In the genomic region with DNA sequence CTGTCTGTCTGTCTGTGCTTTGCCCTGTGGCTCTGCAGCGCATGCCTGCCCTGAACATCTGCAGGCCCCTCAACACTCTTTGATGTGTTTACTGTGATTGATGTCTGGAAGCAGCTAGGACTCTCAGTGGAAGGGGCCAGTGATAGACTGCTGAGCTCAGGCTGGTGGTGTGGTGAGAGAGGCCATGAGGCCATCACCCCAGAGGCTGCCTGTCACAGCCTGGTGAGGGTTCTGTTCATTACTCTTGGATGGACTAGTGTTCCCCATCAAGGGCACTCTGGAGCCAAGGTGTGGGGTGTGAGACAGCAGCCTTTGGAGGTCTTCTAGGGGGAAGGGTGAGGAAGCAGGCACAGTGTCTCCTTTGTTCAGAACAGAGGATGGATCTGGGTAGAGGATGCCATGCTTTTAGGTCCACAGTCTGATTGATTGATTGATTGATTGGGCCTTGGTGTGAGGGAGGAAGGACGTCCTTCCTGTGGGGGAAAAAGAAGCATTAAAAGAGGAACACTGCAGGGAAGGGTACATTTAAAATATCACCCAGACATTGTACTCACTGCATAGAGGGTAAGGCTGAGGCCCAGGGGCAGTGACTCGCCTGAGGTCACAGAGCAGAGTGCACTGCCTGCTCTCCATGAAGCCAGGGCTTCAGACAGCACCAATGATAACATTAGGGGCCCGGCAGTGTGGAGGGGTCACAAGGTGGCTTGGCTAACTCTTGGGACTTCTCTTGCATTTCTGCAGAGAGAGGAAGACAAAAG, we compare ENCODE assay signal across 8 mouse cellular contexts. TPM values are rescaled to one million over a fixed set of nuclear protein-coding genes. Genes with fewer than 3 reads are reported as not detected.
DNase-seq lines count a peak whose midpoint lies in the region; ATAC-seq and TF ChIP-seq lines count a peak whose summit lies in the region.

No protein-coding gene starts in this region.

- no peaks in the 10 kb centered on the region for H3K9me3 ChIP-seq in liver, embryonic 12.5 days (replicated peaks)
- no peaks in the 10 kb centered on the region for H3K9me3 ChIP-seq in stomach, embryonic 14.5 days (ENCODE audit: control insufficient read depth, low read depth, low read length)

- H3K9ac ChIP-seq in liver, embryonic 12.5 days = no peak overlapping the region
- 0 out of 2 replicates have a peak overlapping the region, but pooled peaks have one; percentile 18 for H3K9ac ChIP-seq in stomach, embryonic 14.5 days (replicated peaks; ENCODE audit: low read depth, low read length)

- WGBS in liver, embryonic 12.5 days (ENCODE audit: insufficient replicate concordance) = 23% methylated on average over 4 of the region's 4 CpGs
- 24% methylated on average over 4 of the region's 4 CpGs for WGBS in stomach, embryonic 14.5 days

- TF ChIP-seq POLR2A in embryonic fibroblast, embryonic 13.5 days (IDR thresholded peaks at IDR 0.05; ENCODE audit: low read depth, low read length) = no peak

- H3K4me2 ChIP-seq in liver, embryonic 12.5 days = 0 out of 2 replicates have a peak overlapping the region, but pooled peaks have one; percentile 24
- 0 out of 2 replicates have a peak overlapping the region, but pooled peaks have one; percentile 1 for H3K4me2 ChIP-seq in stomach, embryonic 14.5 days (replicated peaks; ENCODE audit: low read depth, low read length)

- DNase-seq in retina, postnatal 1 day = peak; percentile 21
- DNase-seq in retina, embryonic 14.5 days (ENCODE audit: low spot score) = no peak
- DNase-seq in yolk sac, embryonic 10.5 days (ENCODE audit: low spot score) = no peak
- DNase-seq in right cerebral cortex, postnatal 4 days = no peak

- H3K27ac ChIP-seq in embryonic fibroblast, embryonic 13.5 days (ENCODE audit: insufficient read depth, low read length) = peak overlapping the region; percentile 74
- H3K27ac ChIP-seq in liver, embryonic 12.5 days = peak overlapping the region; percentile 74
- H3K27ac ChIP-seq in stomach, embryonic 14.5 days (ENCODE audit: low read length) = peak overlapping the region; percentile 82; the same call in 1 of the 2 replicates

- H3K4me3 ChIP-seq in embryonic fibroblast, embryonic 13.5 days (ENCODE audit: insufficient read depth, low read length) = no peak overlapping the region
- H3K4me3 ChIP-seq in liver, embryonic 12.5 days = no peak overlapping the region
- no peak overlapping the region for H3K4me3 ChIP-seq in stomach, embryonic 14.5 days (ENCODE audit: low read depth, low read length)

- H3K4me1 ChIP-seq in embryonic fibroblast, embryonic 13.5 days (ENCODE audit: control insufficient read depth, insufficient read depth, low read length) = peaks cover 19% of the 10 kb centered on the region
- peaks cover 39% of the 10 kb centered on the region for H3K4me1 ChIP-seq in liver, embryonic 12.5 days
- H3K4me1 ChIP-seq in stomach, embryonic 14.5 days (ENCODE audit: control insufficient read depth, insufficient read depth, low read length) = peaks cover 20% of the 10 kb centered on the region

- TF ChIP-seq CTCF in embryonic fibroblast, embryonic 13.5 days (IDR thresholded peaks at IDR 0.05; ENCODE audit: borderline replicate concordance, insufficient read depth, low read length) = no peak

- H3K36me3 ChIP-seq in liver, embryonic 12.5 days = peaks cover 43% of the 10 kb centered on the region
- peaks cover 3% of the 10 kb centered on the region; the same call in 1 of the 2 replicates for H3K36me3 ChIP-seq in stomach, embryonic 14.5 days (ENCODE audit: control insufficient read depth, insufficient read depth, low read length)

- peak; percentile 58 for ATAC-seq in liver, embryonic 12.5 days
- peak; percentile 24; the same call in 1 of the 2 replicates for ATAC-seq in stomach, embryonic 14.5 days (ENCODE audit: insufficient number of reproducible peaks, insufficient read depth, low FRiP score, low read depth)
- ATAC-seq in erythroblast, adult 5-6 weeks (replicated peaks; ENCODE audit: low FRiP score, poor library complexity, severe bottlenecking) = no peak

- no peaks in the 10 kb centered on the region for H3K27me3 ChIP-seq in liver, embryonic 12.5 days (replicated peaks)
- H3K27me3 ChIP-seq in stomach, embryonic 14.5 days (ENCODE audit: control insufficient read depth, insufficient read depth, low read length) = no peaks in the 10 kb centered on the region

RNA-seq across cellular contexts. Expression of a gene that starts 28.4 kb away (rescaled TPM):
- 79.8 and 108 TPM in 2 replicates for polyA plus RNA-seq in embryonic fibroblast, embryonic 13.5 days (2011; ENCODE audit: insufficient read length, low read depth, missing spikeins)
- 22.1 and 24.9 TPM in 2 replicates for polyA plus RNA-seq in liver, embryonic 12.5 days (2016; fragmentation: Nextera tagmentation; extraction: Ambion mirVana)
- polyA plus RNA-seq in stomach, embryonic 14.5 days (2014; fragmentation: Nextera tagmentation; extraction: Ambion mirVana) = 60.3 and 65.1 TPM in 2 replicates
- 12.1 and 15.0 TPM in 2 replicates for total RNA-seq in erythroblast, adult 5-6 weeks (2015; ENCODE audit: low replicate concordance)
- 7.1 and 11.6 TPM in 2 replicates for total RNA-seq in erythroblast, adult 5-6 weeks (2017; ENCODE audit: low replicate concordance)
